Mouse (Mus musculus) kidney, postnatal 14 days (tissue): Measurements from ENCODE around the gene Rps18.
"Not testable (repeated sequence)": the region's sequence is repeated elsewhere in the genome, so short reads cannot be mapped to it uniquely, and the experiment has no call there.

Experiments used
- DNase-seq: peaks from one replicate; pipeline ENCODE4 v3.0.0; 2022; ENCODE audit warnings: mixed read lengths

Gene Rps18

DNA sequence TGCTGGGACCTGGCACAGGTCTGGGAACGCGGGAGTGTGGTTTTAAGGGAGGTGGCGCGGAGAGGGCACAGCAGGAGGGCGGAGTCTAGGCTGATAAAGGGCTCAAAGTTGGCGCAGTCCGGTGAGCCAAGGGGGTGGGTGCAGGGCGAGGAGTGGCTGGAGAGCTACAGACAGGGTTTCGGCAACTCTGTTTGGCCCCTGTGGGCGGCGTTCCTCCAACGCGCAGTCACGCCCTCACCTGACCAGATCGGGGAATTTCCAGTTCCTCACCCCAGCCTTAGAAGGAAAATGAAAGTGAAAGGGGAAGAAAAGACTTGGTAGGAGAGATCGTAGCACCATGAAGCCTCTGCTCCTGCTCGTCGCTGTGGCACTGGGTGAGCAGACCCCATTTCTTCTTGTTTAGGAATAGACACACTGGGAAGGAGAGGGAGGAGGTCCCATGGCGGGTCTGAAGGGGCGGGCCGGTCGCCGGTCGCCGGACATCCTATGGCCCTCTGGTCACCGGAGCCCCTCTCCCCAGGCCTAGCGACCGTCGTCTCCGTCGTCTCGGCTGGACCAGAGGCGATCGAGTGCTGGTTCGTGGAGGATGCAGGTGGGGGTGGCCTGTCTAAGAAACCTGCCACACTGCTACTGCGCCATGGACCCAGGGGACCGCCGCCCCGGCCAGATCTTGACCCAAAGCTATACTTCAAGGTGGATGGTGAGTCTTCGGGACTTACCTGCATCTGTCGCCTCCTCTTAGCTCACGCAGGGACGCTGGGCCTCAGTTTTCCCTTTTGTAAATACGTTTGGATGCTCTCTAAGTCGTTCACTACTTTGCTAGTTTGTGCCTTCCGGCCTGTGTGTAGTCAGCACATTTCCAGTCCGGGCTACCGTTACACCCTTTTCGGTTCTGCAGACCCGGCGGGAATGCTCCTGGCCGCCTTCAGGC is 36.2 kb downstream of the Rps18 start:
- DNase-seq = peak; percentile 89

- no peak for DNase-seq
Measured at GRCm38 (mm10) chr17:33918293-33919203, 37.3 kb downstream of the Rps18 start.

GRCm38 (mm10) chr17:33917656-33918292 is 38.0 kb downstream of the Rps18 start:
- DNase-seq = no peak

- no peak for DNase-seq
Measured at GRCm38 (mm10) chr17:33916847-33917655, 38.8 kb downstream of the Rps18 start.

DNA sequence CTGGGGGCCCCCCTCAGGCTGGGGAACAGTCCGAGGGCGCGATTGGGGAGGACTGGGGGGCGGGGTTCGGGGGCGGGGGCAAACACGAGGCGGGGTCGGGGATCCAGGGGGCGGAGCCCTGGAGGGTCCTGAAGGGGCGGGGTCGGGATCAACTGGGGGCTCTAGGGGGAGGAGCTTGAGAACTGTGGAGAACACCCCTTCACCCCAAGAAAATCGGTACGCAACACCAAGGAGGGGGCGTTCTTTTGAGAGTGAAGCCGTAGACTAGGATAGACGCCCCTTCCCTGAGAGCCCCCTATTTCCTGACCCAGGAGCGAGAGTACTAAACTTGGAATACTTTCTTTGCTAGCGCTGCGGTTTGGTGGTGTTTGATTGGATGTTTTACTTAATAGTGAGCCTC is 39.5 kb downstream of the Rps18 start:
- DNase-seq = no peak

- peak; percentile 97 for DNase-seq
Measured at GRCm38 (mm10) chr17:33915671-33916250, 40.0 kb downstream of the Rps18 start, which contains the start of the genes Tapbp and Zbtb22. Gene Tapbp (plus strand): TSS chr17:33915899. Gene Zbtb22 (plus strand): TSS chr17:33915904.

DNA sequence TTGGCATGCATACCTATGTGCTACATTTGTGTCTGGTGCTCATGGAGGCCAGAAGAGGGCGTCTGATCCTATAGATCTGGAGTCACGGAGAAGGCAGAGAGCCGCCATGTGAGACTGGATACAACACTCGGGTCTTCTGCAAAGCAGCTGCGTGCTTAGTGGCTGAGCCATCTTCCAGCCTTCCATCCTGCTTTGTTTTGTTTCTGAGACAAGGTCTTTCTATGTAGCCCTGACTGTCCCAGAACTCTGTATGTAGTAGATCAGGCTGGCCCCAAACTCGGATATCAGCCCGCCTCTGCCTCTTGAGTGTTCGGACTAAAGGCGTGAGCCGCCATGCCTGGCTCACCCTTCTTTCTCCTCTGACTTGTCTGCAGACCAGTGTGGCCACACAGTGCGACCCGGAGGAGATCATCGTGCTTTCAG is 40.8 kb downstream of the Rps18 start:
- no peak for DNase-seq

DNA sequence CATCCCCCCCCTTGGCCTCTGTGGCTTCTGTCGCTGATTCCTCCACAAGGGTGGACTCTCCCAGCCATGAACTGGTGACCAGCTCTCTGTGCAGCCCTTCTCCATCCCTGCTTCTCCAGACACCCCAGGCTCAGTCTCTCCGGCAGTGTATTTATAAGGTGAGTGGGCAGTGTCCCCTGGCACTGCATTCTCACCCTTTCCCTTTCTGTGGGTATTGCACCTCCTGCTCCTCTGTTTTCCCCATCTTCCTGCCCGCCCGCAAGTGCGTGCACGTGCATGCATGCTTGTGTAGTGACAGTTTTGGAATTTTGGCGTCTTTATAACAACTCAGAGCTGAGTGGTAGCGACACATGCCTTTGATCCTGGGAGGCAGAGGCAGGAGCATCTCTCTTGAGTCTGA is 41.9 kb downstream of the Rps18 start:
- no peak for DNase-seq

GRCm38 (mm10) chr17:33913264-33913663 is 42.5 kb downstream of the Rps18 start:
- DNase-seq = no peak

- DNase-seq = no peak
Measured at GRCm38 (mm10) chr17:33911813-33912414, 43.9 kb downstream of the Rps18 start.

- DNase-seq = no peak
Measured at GRCm38 (mm10) chr17:33911052-33911812, 44.6 kb downstream of the Rps18 start.

GRCm38 (mm10) chr17:33910346-33911051 is 45.3 kb downstream of the Rps18 start:
- DNase-seq = no peak

DNA sequence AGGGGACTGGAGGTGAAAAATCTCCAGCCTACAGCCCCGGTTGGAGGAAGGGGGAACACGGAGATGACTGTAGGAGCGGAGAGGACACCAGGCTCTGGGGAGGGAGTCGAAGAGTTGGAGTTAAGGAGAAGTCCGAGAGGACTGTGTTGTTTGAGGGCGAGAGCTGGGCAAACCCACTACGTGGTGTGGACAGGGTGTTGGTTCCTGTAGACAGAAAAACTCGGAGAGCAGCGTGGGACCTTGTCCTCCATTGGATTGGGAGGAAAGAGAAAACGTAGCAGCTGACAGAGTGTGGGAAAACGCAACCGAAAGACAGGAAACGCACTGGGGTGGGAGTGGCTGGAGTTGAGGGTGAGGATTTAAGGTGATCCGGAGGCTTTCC is 45.9 kb downstream of the Rps18 start:
- peak; percentile 57 for DNase-seq

DNA sequence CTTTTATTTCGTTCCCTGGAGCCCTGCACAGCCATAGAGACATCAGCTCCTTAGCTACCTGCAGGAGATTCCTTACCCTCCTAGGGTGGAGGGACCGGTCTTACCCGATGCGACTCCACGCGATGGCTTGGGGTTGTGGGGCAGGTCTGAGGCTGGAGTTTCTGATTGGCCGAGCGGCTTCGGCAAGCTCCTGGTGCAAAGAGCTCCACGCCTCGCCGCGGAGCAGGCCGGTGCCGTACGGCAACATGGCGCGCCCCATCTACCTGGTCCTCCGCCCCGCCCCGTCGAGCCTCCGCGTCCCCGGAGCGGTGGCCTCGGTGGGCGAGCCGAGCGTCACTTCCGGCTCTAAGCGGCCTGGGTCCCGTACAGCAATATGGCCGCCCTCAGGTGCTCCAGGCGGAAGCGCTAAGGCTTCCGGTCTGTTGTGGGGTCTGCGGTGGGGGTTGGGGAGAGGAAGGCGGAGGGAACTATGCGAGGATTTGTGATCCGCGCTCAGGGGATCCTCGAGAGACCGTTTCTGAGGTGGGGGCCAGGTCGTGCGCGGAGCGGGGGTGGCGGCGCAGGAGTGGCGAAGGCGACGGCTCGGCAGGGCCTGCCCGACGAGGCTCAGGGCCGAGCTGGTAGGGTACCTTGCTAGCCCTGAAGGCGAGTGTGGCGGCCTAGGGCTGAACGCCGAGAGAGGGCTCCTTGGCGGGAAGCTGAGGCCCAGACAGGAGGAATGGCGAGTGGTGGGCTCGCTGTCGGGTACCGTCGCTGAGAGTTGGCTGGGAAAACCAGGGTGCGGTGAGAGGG is 46.5 kb downstream of the Rps18 start, which contains the start of gene Daxx:
Gene Daxx (plus strand): TSS at position 338 of the 792 bp plus-strand sequence.
- peak; percentile 100 for DNase-seq

- peak; percentile 61 for DNase-seq
Measured at GRCm38 (mm10) chr17:33908331-33909076, 47.3 kb downstream of the Rps18 start.

DNA sequence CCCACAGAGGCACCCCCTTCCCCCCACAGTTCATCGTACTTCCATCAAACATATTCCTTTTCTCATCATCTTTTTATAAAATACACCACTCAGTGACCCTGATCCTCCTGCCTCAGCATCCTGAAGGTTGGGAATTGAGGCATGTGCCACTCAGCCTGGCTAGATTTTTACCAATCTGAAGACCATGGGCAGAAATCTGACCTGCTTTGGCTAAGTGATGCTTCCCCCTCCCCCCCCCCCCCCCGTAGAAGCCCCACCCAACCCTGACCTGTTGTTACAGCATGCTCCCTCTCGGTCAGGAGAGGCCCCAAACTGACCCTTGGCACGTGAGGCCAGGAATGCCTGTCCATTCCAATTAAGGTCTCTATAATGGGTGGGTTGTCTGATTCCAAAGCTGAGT is 51.0 kb downstream of the Rps18 start, which contains the start of gene Platr17:
Gene Platr17 (plus strand): TSS at position 301 of the 400 bp plus-strand sequence.
- not testable (repeated sequence) for DNase-seq

DNA sequence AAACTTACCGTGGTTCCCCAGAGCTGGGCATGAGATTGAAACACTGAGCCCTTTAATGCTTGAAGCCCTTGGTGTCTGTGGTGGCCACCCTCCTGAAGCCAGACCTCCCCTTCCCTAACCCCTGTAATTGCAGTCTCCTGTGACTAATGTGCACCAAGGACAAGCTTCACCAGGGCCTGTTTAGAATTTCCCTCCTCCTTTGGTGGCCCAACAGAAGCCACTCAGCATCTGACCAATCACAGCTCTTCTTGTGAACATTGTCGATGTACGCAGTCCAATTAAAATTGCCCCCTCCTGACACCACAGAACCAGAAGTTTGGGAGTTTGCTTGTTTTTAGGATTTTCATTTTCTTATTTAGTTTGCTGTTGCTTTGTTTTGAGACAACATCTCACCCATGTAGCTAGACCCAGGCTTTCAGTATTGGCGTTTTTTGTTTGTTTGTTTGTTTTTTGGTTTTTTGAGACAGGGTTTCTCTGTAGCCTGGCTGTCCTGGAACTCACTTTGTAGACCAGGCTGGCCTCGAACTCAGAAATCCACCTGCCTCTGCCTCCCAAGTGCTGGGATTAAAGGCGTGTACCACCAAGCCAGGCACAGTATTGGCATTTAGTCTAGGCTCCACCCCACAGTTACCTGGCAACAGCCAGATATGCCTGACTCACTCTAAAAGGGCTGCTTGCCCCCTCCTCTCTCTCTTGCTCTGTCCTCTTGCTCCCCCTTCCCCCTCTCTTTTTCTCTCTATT is 51.7 kb downstream of the Rps18 start:
- DNase-seq = not testable (repeated sequence)
